Mouse (Mus musculus) limb, embryonic 10.5 days (tissue): ENCODE results near the gene Gse1. TPM values are rescaled to one million over a fixed set of nuclear protein-coding genes. Genes with fewer than 3 reads are reported as not detected.
A peak's percentile ranks its signal among the peaks of the same experiment; 100 is the strongest.

Experiments
- DNase-seq: peaks from one replicate; pipeline ENCODE4 v3.0.0-alpha.2; 2017; ENCODE audit warnings: low spot score
- H3K27ac ChIP-seq: fragments of 300-500 bp; sonication (generic); 2 replicates; pipeline ENCODE4 v1.5.1; 2016; ENCODE audit warnings: mild to moderate bottlenecking
- H3K27me3 ChIP-seq: fragments of 300-500 bp; sonication (generic); 2 replicates; pipeline ENCODE4 v1.6.1; 2016; ENCODE audit warnings: low read depth, mild to moderate bottlenecking; ENCODE audit not compliant: poor library complexity, severe bottlenecking
- H3K36me3 ChIP-seq: fragments of 300-500 bp; sonication (generic); 2 replicates; pipeline ENCODE4 v1.6.1; 2016; ENCODE audit warnings: mild to moderate bottlenecking, moderate library complexity
- H3K4me1 ChIP-seq: fragments of 300-500 bp; sonication (generic); 2 replicates; pipeline ENCODE4 v1.6.1; 2016
- H3K4me3 ChIP-seq: fragments of 300-500 bp; sonication (generic); 2 replicates; pipeline ENCODE4 v1.5.1; 2016; ENCODE audit warnings: mild to moderate bottlenecking, moderate library complexity
- H3K9me3 ChIP-seq: fragments of 300-500 bp; sonication (generic); replicated peaks from 2 replicates; pipeline ENCODE4 v1.6.1; 2016; ENCODE audit warnings: mild to moderate bottlenecking
- WGBS: fragments of 180-500 bp; shearing (Covaris S2); methylation state at CpG from one replicate; pipeline ENCODE4 v1.1.7; 2016; 5-methylcytosine and 5-hydroxymethylcytosine counted together
- polyA plus RNA-seq: library from polyadenylated mRNA; unstranded; fragments of >200 nt; fragmentation: Nextera tagmentation; extraction: Ambion mirVana; gene quantifications from 2 replicates; pipeline ENCODE4 v1.2.1, GENCODE M21; 2016

Gse1 gene
- polyA plus RNA-seq, 1 experiment from 2014 or later, result 6.7 TPM

DNA sequence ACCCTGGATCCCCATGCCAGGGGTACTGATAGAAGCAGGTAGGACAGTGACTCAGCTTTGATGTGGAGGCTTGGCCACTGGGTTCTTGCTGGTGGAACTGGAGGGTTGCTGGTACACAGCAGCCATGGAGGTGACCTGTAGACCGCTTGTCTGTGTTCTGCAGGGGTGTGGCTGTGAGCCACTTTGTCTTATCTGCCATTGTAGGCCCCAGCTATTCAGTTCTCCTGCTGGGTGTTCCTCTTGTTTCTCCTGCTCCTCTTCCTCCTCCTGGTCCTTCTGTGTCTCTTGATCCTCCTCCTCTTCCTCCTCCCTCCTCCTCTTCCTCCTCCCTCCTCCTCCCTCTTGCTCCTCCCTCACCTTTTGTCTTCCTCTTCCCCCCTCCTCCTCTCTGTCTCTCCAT, 296.9 kb downstream of the Gse1 start:
- peak overlapping the region; percentile 32; the same call in 1 of the 2 replicates for H3K27ac ChIP-seq
- H3K4me1 ChIP-seq, result peaks cover 92% of the 10 kb centered on the region
- H3K4me3 ChIP-seq, result no peak overlapping the region
- no peaks in the 10 kb centered on the region for H3K36me3 ChIP-seq
- WGBS, result 71% methylated on average over 1 of the region's 1 CpGs
- peaks cover 54% of the 10 kb centered on the region for H3K27me3 ChIP-seq
- H3K9me3 ChIP-seq, result no peaks in the 10 kb centered on the region
- DNase-seq, result no peak

DNA sequence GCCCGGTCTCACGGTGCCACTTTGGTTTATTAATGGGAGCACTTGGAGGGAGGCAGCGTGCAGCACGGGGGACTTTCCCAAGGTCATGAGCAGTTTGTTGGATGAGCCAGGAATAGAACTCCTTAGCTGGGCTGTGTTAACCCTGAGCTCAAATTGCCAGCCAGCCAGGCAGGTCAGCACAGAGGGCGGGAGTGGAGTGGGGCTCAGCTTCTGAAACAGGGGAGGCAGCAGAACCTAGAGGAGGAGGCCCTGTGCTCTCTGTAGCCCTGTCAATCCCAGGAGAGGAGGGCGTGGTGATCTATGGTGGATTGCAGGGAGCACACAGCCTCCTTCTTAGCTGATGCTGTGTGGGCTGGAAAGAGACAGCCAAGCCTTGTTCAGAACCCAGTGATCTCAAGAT, 297.6 kb downstream of the Gse1 start:
- WGBS, result 66% methylated on average over 6 of the region's 6 CpGs
- no peak for DNase-seq
- Histone ChIP-seq H3K4me1 (peaks cover 90% of the 10 kb centered on the region), H3K9me3 (no peaks in the 10 kb centered on the region), H3K4me3 (no peak overlapping the region), H3K36me3 (no peaks in the 10 kb centered on the region), H3K27ac (peak overlapping the region; percentile 32; the same call in 1 of the 2 replicates), H3K27me3 (peaks cover 49% of the 10 kb centered on the region)

DNA sequence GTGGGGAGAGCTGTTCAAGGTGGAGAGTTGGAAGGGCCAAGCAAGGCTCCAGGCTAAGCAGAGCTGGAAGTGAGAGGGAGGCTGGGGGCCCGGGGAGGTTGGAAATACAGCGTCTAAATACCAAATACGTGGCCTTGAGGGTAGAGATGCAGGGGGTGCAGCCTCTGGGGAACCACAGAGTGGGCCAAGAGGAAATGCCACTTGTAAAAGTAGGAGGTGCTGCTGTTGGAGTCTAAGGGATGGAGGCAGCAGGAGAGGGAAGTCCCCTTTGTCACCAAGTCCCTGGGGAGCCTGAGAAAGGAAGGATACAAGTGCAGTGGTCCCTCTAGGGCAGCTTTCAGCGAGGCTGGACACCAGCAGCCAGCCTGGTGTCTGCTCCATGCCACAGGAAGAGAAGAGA, 298.3 kb downstream of the Gse1 start:
- Histone ChIP-seq H3K27me3 (peaks cover 50% of the 10 kb centered on the region), H3K4me3 (no peak overlapping the region), H3K9me3 (no peaks in the 10 kb centered on the region), H3K4me1 (peaks cover 90% of the 10 kb centered on the region), H3K27ac (no peak overlapping the region), H3K36me3 (no peaks in the 10 kb centered on the region)
- 45% methylated on average over 4 of the region's 4 CpGs for WGBS
- DNase-seq, result no peak

DNA sequence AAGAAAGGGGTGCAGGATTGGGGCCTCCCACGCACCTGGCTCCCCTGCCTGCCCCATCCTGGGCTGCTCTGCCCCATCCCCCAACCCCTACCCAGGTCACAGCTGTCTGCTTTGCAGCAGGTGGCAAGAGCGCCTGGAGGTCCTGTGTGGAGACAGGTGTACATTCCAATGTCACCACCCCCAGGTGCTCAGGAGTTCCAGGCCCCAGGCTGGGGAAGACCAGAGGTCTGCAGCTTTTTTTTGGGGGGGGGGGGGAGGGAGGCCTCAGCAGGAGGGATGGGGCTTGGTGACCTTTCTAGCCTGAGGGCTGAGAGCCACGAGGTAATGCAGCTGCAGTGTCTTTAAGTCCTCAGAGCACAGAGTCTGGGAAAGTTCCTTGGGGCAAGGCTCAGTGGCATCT, 300.1 kb downstream of the Gse1 start:
- Histone ChIP-seq H3K27me3 (peaks cover 37% of the 10 kb centered on the region), H3K36me3 (no peaks in the 10 kb centered on the region), H3K4me3 (no peak overlapping the region), H3K4me1 (peaks cover 97% of the 10 kb centered on the region), H3K9me3 (no peaks in the 10 kb centered on the region), H3K27ac (no peak overlapping the region)
- 16% methylated on average over 3 of the region's 3 CpGs for WGBS
- no peak for DNase-seq

DNA sequence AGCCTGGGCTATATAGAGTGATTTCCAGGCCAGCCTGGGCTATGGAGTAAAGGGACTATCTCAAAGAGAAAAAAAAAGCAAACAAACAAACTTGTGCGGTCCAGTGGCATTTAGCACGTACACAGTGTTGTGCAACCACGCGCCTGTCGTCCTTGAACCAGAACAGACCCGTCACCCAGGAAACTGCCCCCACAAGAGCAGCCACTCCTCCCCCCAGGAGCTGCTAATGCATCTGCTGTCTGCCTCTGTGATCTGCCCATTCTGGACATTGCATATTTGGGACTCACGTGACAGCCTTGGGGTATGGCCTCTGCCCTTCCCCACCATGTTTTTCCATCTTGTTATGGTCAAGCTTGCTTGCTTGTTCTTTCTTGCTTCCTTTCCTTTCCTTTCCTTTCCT, 301.0 kb downstream of the Gse1 start:
- no peaks in the 10 kb centered on the region for H3K9me3 ChIP-seq
- 64% methylated on average over 7 of the region's 7 CpGs for WGBS
- H3K27me3 ChIP-seq, result peaks cover 40% of the 10 kb centered on the region
- H3K4me1 ChIP-seq, result peaks cover 97% of the 10 kb centered on the region
- no peaks in the 10 kb centered on the region for H3K36me3 ChIP-seq
- no peak for DNase-seq
- no peak overlapping the region for H3K27ac ChIP-seq
- no peak overlapping the region for H3K4me3 ChIP-seq

DNA sequence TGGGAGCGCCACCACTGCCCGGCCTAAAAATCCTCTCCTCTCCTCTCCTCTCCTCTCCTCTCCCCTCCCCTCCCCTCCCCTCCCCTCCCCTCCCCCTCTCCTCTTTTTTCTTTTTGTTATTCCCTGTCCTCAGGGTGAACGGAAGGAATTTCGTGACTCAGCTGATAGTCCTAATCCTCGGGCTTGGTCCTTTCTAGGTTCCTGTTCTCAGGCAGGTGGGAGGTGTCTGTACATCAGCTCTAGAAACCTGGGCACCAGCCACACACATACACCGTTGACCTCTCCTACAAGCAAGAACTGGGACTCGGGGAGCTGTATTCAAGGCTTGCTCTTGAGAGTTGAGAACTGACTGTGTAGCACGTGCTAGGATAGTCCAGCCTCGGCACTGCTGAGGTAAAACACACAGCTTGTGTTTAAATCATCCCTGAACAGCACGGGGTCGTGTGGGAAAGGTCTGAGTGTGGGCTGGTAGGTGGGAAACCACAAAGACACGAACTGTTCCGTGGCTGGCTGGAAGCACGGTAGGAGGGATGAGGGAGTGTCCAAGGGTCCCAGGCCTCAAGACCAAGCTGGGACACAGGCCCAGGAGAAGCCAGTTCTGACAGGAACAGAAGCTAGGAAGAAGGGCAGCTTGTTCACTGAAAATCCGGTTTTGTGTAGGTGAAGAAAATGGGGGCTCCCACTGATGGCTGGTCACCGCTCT, 302.8 kb downstream of the Gse1 start:
- Histone ChIP-seq H3K27ac (peak overlapping the region; percentile 80), H3K36me3 (no peaks in the 10 kb centered on the region), H3K4me1 (peaks cover 97% of the 10 kb centered on the region), H3K9me3 (no peaks in the 10 kb centered on the region), H3K27me3 (peaks cover 34% of the 10 kb centered on the region), H3K4me3 (no peak overlapping the region)
- DNase-seq, result no peak
- WGBS, result 60% methylated on average over 15 of the region's 16 CpGs

DNA sequence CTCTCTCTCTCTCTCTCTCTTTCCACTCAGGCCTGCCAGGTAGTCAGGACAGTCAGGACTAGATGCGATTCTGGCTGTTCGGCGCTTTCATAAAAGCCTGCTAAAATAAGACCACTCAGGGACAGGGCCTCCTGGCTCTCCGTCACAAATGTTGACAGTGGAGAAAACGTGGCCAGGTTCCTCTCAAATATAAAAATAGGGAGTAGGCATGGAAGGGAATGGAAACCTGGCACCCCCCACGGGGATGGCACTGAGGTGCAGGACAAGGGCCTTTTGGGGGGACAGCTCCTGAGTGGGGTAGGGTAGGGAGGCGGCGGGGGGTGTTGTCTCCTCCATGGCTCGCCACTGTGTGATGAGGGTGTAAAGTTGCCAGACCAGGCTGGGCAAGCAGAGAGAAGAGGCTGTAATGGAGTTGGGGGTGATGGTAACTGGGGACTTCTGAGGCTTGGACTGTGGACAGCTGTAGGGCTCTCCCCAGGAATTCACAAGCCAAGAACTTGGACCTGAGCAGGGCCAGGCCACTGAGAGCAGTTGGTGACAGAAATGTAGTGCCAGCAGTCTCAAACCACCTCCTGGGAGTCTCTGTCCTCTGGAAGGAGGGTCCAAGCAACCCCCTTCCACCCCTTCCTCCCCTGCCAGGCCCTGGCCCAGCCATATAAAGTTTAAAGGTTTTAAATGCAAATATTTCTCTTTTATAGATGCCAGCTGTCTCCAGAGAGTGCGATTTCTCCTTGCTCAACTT, 303.7 kb downstream of the Gse1 start:
- DNase-seq, result peak; percentile 36
- Histone ChIP-seq H3K27me3 (peaks cover 27% of the 10 kb centered on the region), H3K4me3 (peak overlapping the region; percentile 42), H3K36me3 (no peaks in the 10 kb centered on the region), H3K9me3 (no peaks in the 10 kb centered on the region), H3K27ac (peak overlapping the region; percentile 80), H3K4me1 (peaks cover 97% of the 10 kb centered on the region)
- WGBS, result 49% methylated on average over 10 of the region's 10 CpGs

DNA sequence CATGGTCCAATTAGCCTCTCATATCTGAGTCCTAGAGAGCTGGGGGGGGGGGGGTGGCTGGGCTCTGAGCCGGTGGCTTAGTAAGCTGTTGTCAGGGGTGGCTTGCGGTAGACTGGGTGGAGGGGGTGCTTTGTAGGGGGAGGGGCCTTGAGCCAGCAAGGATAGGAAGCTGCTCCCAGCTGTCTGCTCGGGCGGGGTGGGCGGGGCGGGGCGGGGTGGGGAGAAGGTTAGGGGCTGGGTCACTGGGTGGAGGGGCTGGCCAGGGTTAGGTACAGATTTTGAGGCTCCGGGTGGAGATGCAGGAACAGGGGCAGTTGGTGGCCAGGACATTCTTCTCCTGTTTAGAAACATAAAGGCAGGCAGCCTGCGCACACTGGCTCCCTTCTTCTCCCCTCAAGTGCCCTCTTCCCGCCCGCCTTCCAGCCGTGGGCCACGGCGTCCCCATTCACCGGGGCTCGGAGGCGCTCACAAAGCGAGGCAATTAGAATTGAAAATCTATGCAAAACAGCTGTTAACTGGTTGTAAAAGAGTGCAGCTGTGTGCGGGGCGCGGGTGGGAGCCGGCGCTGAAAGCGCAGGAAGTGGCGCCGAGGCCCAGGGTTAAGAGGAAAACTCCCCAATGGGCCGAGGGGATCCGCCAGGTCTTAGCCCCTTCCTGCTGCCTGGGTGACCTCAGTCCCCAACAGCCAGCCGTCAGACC, 304.4 kb downstream of the Gse1 start:
- Histone ChIP-seq H3K27me3 (peaks cover 27% of the 10 kb centered on the region), H3K4me3 (peak overlapping the region; percentile 42), H3K36me3 (no peaks in the 10 kb centered on the region), H3K4me1 (peaks cover 97% of the 10 kb centered on the region), H3K9me3 (no peaks in the 10 kb centered on the region), H3K27ac (peak overlapping the region; percentile 80)
- DNase-seq, result peak; percentile 65
- WGBS, result under 1% methylated on average over 29 of the region's 29 CpGs

DNA sequence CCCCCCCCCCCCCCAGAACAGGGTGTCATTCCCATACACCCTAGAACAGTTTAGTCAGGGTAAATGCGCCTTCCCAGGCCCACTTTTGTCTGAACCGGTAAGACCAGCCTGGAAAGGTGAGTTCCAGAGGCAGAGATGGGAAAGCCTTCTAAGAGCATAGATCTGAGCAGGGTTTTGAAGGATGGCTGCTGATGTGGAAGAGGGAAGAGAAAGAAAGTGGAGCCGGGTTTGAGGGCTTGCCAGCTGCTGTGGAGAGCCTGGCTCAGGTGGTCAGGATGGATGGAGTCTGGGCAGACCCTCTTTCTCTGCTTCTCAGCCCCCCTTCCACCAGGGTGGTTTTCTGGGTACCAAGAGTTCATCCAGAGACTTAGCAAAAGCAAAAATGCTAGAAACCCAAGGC, 305.1 kb downstream of the Gse1 start:
- Histone ChIP-seq H3K4me3 (peak overlapping the region; percentile 42), H3K27ac (peak overlapping the region; percentile 80), H3K4me1 (peaks cover 97% of the 10 kb centered on the region), H3K27me3 (peaks cover 26% of the 10 kb centered on the region), H3K9me3 (no peaks in the 10 kb centered on the region), H3K36me3 (no peaks in the 10 kb centered on the region)
- 15% methylated on average over 3 of the region's 3 CpGs for WGBS
- no peak for DNase-seq

DNA sequence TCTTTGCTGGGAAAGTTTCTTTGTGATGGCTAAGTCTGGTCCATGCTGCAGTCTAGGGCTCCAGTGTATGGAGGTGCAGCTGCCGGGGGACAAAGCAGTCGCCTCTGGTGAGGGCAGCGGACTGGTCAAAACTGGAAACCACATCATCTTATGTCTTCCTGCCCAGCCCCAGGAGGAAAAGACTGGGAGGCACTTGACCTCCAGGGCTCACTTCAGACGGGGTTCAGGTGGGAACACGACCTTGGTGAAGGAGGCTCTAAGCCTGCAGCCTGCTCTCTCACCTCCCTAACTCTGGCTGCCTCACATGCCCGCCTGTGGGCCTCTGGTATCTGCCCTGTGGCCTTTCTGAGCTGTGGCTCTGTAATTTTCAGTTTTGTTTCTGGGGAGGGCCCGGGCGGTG, 305.8 kb downstream of the Gse1 start:
- Histone ChIP-seq H3K27ac (peak overlapping the region; percentile 80), H3K9me3 (no peaks in the 10 kb centered on the region), H3K36me3 (no peaks in the 10 kb centered on the region), H3K4me1 (peaks cover 97% of the 10 kb centered on the region), H3K4me3 (0 out of 2 replicates have a peak overlapping the region, but pooled peaks have one; percentile 11), H3K27me3 (peaks cover 26% of the 10 kb centered on the region)
- WGBS, result 25% methylated on average over 8 of the region's 8 CpGs
- no peak for DNase-seq

DNA sequence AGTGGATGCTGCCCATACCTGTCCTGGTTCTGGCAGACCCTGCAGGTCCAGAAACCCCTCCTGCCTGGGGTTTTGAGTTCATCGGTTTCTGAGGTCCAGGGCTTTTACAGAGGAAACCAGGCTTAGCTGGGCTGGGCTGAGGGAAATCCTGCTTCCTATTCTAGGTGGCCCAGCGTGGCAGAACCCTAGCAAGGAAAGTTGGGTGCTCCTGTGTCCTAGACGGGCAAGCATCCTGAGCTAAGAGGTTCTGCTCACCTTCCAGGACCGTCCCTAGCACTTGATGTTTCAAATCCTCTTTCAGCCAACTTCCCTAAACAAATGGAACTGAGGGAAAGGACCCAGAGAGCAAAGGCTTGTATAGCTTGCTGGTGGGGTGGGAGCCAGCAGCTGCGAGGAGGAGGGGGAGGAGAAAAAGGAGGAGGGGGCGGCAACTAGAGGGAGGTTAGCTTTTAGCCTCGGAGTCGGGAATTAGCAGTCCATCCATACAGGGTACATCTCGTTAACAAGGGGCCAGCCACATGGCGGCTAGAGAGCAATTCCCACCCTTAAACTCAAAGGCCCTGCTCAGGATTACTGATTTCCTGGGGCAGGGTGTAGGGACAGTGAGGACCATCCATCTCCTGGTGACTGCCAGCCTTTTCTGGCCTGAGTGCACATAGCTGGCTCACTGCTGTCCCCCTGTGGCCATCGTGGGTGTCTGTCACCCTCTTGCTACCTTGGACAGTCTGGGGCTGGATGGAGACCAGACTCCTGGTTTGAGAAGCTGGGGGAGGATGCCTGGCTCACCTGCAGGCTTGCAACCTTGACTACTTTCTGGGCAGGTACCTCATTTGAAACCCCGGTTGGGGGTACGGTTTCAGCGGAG, 306.5 kb downstream of the Gse1 start:
- no peaks in the 10 kb centered on the region for H3K36me3 ChIP-seq
- 4% methylated on average over 14 of the region's 14 CpGs for WGBS
- no peaks in the 10 kb centered on the region for H3K9me3 ChIP-seq
- peaks cover 26% of the 10 kb centered on the region for H3K27me3 ChIP-seq
- H3K4me3 ChIP-seq, result peak overlapping the region; percentile 11; the same call in 1 of the 2 replicates
- peak; percentile 92 for DNase-seq
- peak overlapping the region; percentile 80 for H3K27ac ChIP-seq
- peaks cover 97% of the 10 kb centered on the region for H3K4me1 ChIP-seq
